Mouse (Mus musculus) cerebellum, adult 2 months (tissue): ENCODE data around the gene Nsd1.

Experiments used
- CTCF ChIP-seq: fragments of 200-500 bp; IDR thresholded peaks from 2 replicates; pipeline ENCODE4 v1.5.1; 2011; ENCODE audit warnings: low read depth, mild to moderate bottlenecking, control low read depth, low read length, moderate library complexity, borderline replicate concordance; ENCODE audit not compliant: insufficient read depth
- POLR2A ChIP-seq: fragments of 200-500 bp; IDR thresholded peaks from 2 replicates; pipeline ENCODE4 v1.6.1; 2011; ENCODE audit warnings: low read length, control low read depth, borderline replicate concordance; ENCODE audit not compliant: insufficient read depth

DNA sequence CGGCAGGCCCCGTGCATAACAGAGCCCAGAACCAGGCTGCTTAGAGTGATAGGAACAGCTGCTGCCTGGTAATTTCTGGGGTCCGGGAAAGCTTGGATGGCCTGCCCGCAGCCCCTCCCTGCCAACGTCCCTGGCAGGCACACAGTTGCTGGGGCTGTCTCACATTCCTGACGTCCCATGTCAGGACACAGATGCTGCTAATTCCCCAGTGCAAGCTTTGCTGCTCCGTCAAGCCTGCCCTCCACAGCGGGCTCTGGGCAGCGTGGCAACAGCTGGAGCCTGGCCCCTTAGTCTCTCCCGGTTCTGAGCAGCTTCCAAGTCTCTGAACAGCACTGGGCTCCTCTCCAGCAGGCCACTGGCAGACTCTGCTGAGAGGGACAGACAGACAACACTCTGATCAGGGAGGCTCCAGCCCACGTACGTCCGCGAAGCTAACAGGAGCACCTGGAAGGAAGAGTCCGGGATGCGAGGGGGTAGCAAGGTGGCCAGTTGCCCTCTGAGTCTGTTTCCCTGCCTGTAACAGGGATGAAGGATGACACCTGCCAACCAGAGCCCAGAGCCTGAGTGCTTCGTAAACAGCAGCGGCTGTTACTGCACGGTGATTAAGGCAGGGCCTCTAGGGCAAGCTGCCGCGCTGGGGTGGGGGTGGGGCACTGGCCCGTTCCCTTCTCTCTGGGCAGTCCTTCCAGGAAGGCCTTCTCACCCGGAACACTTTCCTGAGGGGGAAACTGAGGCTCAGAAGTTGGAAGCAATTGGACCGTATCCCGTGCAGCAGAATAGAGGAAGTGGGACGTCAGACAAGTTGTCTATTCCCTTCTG is 37.9 kb upstream of the Nsd1 start:
- TF ChIP-seq CTCF (no peak), POLR2A (no peak)
